Comparison of ENCODE assay signal across 25 mouse cellular contexts in the genomic region with DNA sequence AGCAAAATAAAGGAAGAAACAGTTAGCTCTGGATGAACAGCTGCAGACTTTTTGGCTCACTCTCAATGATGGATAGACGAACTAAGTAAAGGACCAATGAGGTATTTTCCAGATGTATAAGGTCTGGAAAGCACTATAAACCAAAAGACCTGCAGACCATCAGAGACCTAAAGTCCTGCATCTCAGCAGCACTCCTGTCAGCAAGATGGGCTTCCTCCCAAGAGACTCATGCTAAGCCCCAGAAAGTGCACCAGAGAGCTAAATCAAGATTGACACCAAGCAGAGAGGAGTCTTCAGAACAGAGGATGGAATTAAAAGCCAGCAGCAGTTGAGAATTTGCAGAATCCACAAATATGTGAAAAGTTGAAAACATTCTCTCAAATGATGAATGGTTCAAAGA.
DNase-seq lines count a peak whose midpoint lies in the region; ATAC-seq and TF ChIP-seq lines count a peak whose summit lies in the region.
"Had no signal": no experiment of that assay in that cellular context is flagged by ENCODE, and none has a peak within 500 bp of the region (broad histone marks: within the 10 kb centered on the region; RNA-seq: fewer than 3 reads in every experiment).

No protein-coding gene starts in this region.

- no peaks in the 10 kb centered on the region for H3K36me3 ChIP-seq in embryonic facial prominence, embryonic 14.5 days (ENCODE audit: control insufficient read depth, insufficient read depth, low read length)
- no peaks in the 10 kb centered on the region for H3K36me3 ChIP-seq in embryonic facial prominence, embryonic 10.5 days (replicated peaks)
- H3K36me3 ChIP-seq in kidney, postnatal 0 days (ENCODE audit: insufficient read depth, low read length) = no peaks in the 10 kb centered on the region
- H3K36me3 ChIP-seq in intestine, embryonic 15.5 days = no peaks in the 10 kb centered on the region
- no peaks in the 10 kb centered on the region for H3K36me3 ChIP-seq in stomach, embryonic 16.5 days (ENCODE audit: control insufficient read depth, insufficient read depth, low read length)
- H3K36me3 ChIP-seq: embryonic facial prominence, embryonic 15.5 days; heart, embryonic 12.5 days; heart, embryonic 15.5 days; hindbrain, embryonic 10.5 days; hindbrain, embryonic 13.5 days had no signal

- DNase-seq in embryonic facial prominence, embryonic 14.5 days (ENCODE audit: low spot score) = peak; percentile 9
- DNase-seq in embryonic facial prominence, embryonic 10.5 days (ENCODE audit: low spot score) = no peak
- DNase-seq in kidney, postnatal 0 days (ENCODE audit: low spot score) = peak; percentile 25
- DNase-seq in kidney, adult 9 months = no peak
- no peak for DNase-seq in natural killer cell, adult 2 months (ENCODE audit: low spot score in 2 of 2)
- DNase-seq: adrenal gland, adult 8-10 months; adrenal gland, postnatal 25 days; cerebellum, adult 11-12 months; cerebellum, adult 8-10 months; cerebellum, postnatal 10 days; cerebellum, postnatal 36 days; embryo, embryonic 11 days; gastrocnemius, postnatal 25 days; heart, adult 18-20 months; heart, postnatal 10 days; heart, postnatal 36 days had no signal

- no peak overlapping the region for H3K4me3 ChIP-seq in embryonic facial prominence, embryonic 14.5 days (ENCODE audit: low read depth, low read length)
- no peak overlapping the region for H3K4me3 ChIP-seq in embryonic facial prominence, embryonic 10.5 days
- H3K4me3 ChIP-seq in kidney, postnatal 0 days (replicated peaks; ENCODE audit: low read depth, low read length) = no peak overlapping the region
- no peak overlapping the region for H3K4me3 ChIP-seq in intestine, embryonic 15.5 days (replicated peaks)
- H3K4me3 ChIP-seq in stomach, embryonic 16.5 days (replicated peaks; ENCODE audit: low read length) = no peak overlapping the region
- H3K4me3 ChIP-seq: embryonic facial prominence, embryonic 15.5 days; heart, embryonic 12.5 days; heart, embryonic 15.5 days; hindbrain, embryonic 10.5 days; hindbrain, embryonic 13.5 days had no signal

- H3K4me1 ChIP-seq in embryonic facial prominence, embryonic 14.5 days (ENCODE audit: control insufficient read depth, insufficient read depth, low read length) = no peaks in the 10 kb centered on the region
- no peaks in the 10 kb centered on the region for H3K4me1 ChIP-seq in embryonic facial prominence, embryonic 10.5 days
- H3K4me1 ChIP-seq in kidney, postnatal 0 days (replicated peaks; ENCODE audit: insufficient read depth, low read length) = no peaks in the 10 kb centered on the region
- H3K4me1 ChIP-seq in intestine, embryonic 15.5 days (replicated peaks) = no peaks in the 10 kb centered on the region
- no peaks in the 10 kb centered on the region for H3K4me1 ChIP-seq in stomach, embryonic 16.5 days (ENCODE audit: control insufficient read depth, insufficient read depth, low read length)
- H3K4me1 ChIP-seq: embryonic facial prominence, embryonic 15.5 days; heart, embryonic 12.5 days; heart, embryonic 15.5 days; hindbrain, embryonic 10.5 days; hindbrain, embryonic 13.5 days had no signal

- 56% methylated on average over 1 of the region's 1 CpGs for WGBS in embryonic facial prominence, embryonic 14.5 days
- 77% methylated on average over 1 of the region's 1 CpGs for WGBS in embryonic facial prominence, embryonic 10.5 days
- WGBS in kidney, postnatal 0 days = 54% methylated on average over 1 of the region's 1 CpGs
- 53% methylated on average over 1 of the region's 1 CpGs for WGBS in intestine, embryonic 15.5 days
- 62% methylated on average over 1 of the region's 1 CpGs for WGBS in stomach, embryonic 16.5 days

- TF ChIP-seq CTCF in kidney, postnatal 0 days (IDR thresholded peaks at IDR 0.05; ENCODE audit: low read depth) = no peak

- H3K27ac ChIP-seq in embryonic facial prominence, embryonic 14.5 days (replicated peaks; ENCODE audit: low read depth, low read length) = no peak overlapping the region
- no peak overlapping the region for H3K27ac ChIP-seq in embryonic facial prominence, embryonic 10.5 days (replicated peaks)
- no peak overlapping the region for H3K27ac ChIP-seq in kidney, postnatal 0 days
- no peak overlapping the region for H3K27ac ChIP-seq in intestine, embryonic 15.5 days
- no peak overlapping the region for H3K27ac ChIP-seq in stomach, embryonic 16.5 days (ENCODE audit: low read length)
- H3K27ac ChIP-seq: embryonic facial prominence, embryonic 15.5 days; heart, embryonic 15.5 days; hindbrain, embryonic 10.5 days; hindbrain, embryonic 13.5 days had no signal

- no peak for ATAC-seq in embryonic facial prominence, embryonic 14.5 days (ENCODE audit: low read depth)
- ATAC-seq in kidney, postnatal 0 days (replicated peaks; ENCODE audit: low FRiP score, low read depth) = no peak
- ATAC-seq in intestine, embryonic 15.5 days = 0 out of 2 replicates have a peak, but pooled peaks have one; percentile 49
- ATAC-seq in stomach, embryonic 16.5 days (ENCODE audit: insufficient read depth, low FRiP score) = peak; percentile 33; the same call in 1 of the 2 replicates
- ATAC-seq: activated CD4-positive, CD25-positive, alpha-beta regulatory T cell, adult 4 months; forebrain, embryonic 14.5 days had no signal

- no peak overlapping the region for H3K4me2 ChIP-seq in embryonic facial prominence, embryonic 14.5 days (ENCODE audit: low read depth, low read length)
- H3K4me2 ChIP-seq in kidney, postnatal 0 days (ENCODE audit: low read length) = no peak overlapping the region
- H3K4me2 ChIP-seq in intestine, embryonic 15.5 days (replicated peaks) = no peak overlapping the region
- no peak overlapping the region for H3K4me2 ChIP-seq in stomach, embryonic 16.5 days (ENCODE audit: low read depth, low read length)
- H3K4me2 ChIP-seq: embryonic facial prominence, embryonic 15.5 days; heart, embryonic 12.5 days; heart, embryonic 15.5 days; hindbrain, embryonic 13.5 days had no signal

- no peaks in the 10 kb centered on the region for H3K9me3 ChIP-seq in embryonic facial prominence, embryonic 14.5 days (ENCODE audit: control insufficient read depth, low read length)
- H3K9me3 ChIP-seq in embryonic facial prominence, embryonic 10.5 days = no peaks in the 10 kb centered on the region; the same call in 1 of the 2 replicates
- H3K9me3 ChIP-seq in kidney, postnatal 0 days (replicated peaks; ENCODE audit: low read length) = no peaks in the 10 kb centered on the region
- no peaks in the 10 kb centered on the region for H3K9me3 ChIP-seq in intestine, embryonic 15.5 days
- H3K9me3 ChIP-seq in stomach, embryonic 16.5 days (replicated peaks; ENCODE audit: control insufficient read depth, low read length) = no peaks in the 10 kb centered on the region
- H3K9me3 ChIP-seq: embryonic facial prominence, embryonic 15.5 days; heart, embryonic 15.5 days; hindbrain, embryonic 10.5 days; hindbrain, embryonic 13.5 days had no signal

- H3K27me3 ChIP-seq in embryonic facial prominence, embryonic 14.5 days (replicated peaks; ENCODE audit: control insufficient read depth, insufficient read depth, low read length) = no peaks in the 10 kb centered on the region
- no peaks in the 10 kb centered on the region for H3K27me3 ChIP-seq in embryonic facial prominence, embryonic 10.5 days (replicated peaks; ENCODE audit: low read depth, poor library complexity, severe bottlenecking)
- no peaks in the 10 kb centered on the region for H3K27me3 ChIP-seq in kidney, postnatal 0 days (ENCODE audit: insufficient read depth, low read length)
- H3K27me3 ChIP-seq in intestine, embryonic 15.5 days (replicated peaks) = no peaks in the 10 kb centered on the region
- no peaks in the 10 kb centered on the region for H3K27me3 ChIP-seq in stomach, embryonic 16.5 days (ENCODE audit: control insufficient read depth, insufficient read depth, low read length)
- H3K27me3 ChIP-seq: embryonic facial prominence, embryonic 15.5 days; heart, embryonic 12.5 days; heart, embryonic 15.5 days; hindbrain, embryonic 13.5 days had no signal

- no peak overlapping the region for H3K9ac ChIP-seq in embryonic facial prominence, embryonic 14.5 days (ENCODE audit: low read depth, low read length)
- no peak overlapping the region for H3K9ac ChIP-seq in kidney, postnatal 0 days (ENCODE audit: low read depth, low read length)
- no peak overlapping the region for H3K9ac ChIP-seq in intestine, embryonic 15.5 days
- H3K9ac ChIP-seq in stomach, embryonic 16.5 days (ENCODE audit: low read length) = no peak overlapping the region
- H3K9ac ChIP-seq: embryonic facial prominence, embryonic 15.5 days; heart, embryonic 12.5 days; heart, embryonic 15.5 days; hindbrain, embryonic 13.5 days had no signal

Comparison
In these comparisons a context has a peak if more than half of its experiments do, and no peak if none do; other contexts are left out.
1. DNase-seq: peak in embryonic facial prominence, embryonic 14.5 days (single experiment) and kidney, postnatal 0 days (single experiment); none in embryonic facial prominence, embryonic 10.5 days (single experiment), kidney, adult 9 months (single experiment) and natural killer cell, adult 2 months (0 of 2).
2. ATAC-seq: peak in intestine, embryonic 15.5 days (single experiment) and stomach, embryonic 16.5 days (single experiment); none in embryonic facial prominence, embryonic 14.5 days (single experiment) and kidney, postnatal 0 days (single experiment).